Mouse (Mus musculus) bone marrow, adult 2 months (tissue): Measurements from ENCODE around the gene Ccdc8. TPM values are rescaled to one million over a fixed set of nuclear protein-coding genes. Genes with fewer than 3 reads are reported as not detected.

Experiments
- H3K27ac ChIP-seq: fragments of 200-500 bp; 2 replicates; pipeline ENCODE4 v1.5.1; 2012; ENCODE audit warnings: low read depth, mild to moderate bottlenecking, control low read depth, inconsistent platforms, low read length; ENCODE audit not compliant: control insufficient read depth, poor library complexity, insufficient read depth
- H3K4me1 ChIP-seq: fragments of 200-500 bp; 2 replicates; pipeline ENCODE4 v1.6.1; 2011; ENCODE audit warnings: low read length; ENCODE audit not compliant: control insufficient read depth, insufficient read depth
- H3K4me3 ChIP-seq: fragments of 200-500 bp; replicated peaks from 2 replicates; pipeline ENCODE3; 2011; ENCODE audit warnings: mild to moderate bottlenecking, low read depth, low read length, control low read depth; ENCODE audit not compliant: control insufficient read depth
- CTCF ChIP-seq: fragments of 200-500 bp; IDR thresholded peaks from 2 replicates; pipeline ENCODE4 v1.5.1; 2011; ENCODE audit warnings: low read length, control low read depth; ENCODE audit not compliant: control insufficient read depth, insufficient read depth
- POLR2A ChIP-seq: fragments of 200-500 bp; IDR thresholded peaks from 2 replicates; pipeline ENCODE4 v1.6.1; 2011; ENCODE audit warnings: low read depth, mild to moderate bottlenecking, control low read depth, low read length, borderline replicate concordance; ENCODE audit not compliant: control insufficient read depth
- WGBS: fragments of 180-500 bp; shearing (Covaris S2); methylation state at CpG from one replicate; pipeline ENCODE4 v1.1.7; 2018; 5-methylcytosine and 5-hydroxymethylcytosine counted together
- polyA plus RNA-seq: library from polyadenylated mRNA; stranded (reverse); fragments of >200 nt; gene quantifications from 2 replicates; pipeline ENCODE4 v1.2.4, GENCODE M21; 2011; ENCODE audit warnings: low replicate concordance; ENCODE audit not compliant: missing spikeins, insufficient read depth, insufficient read length

The Ccdc8 gene
- polyA plus RNA-seq, 1 experiment: 2.5 TPM

- peaks cover 7% of the 10 kb centered on the region for H3K4me1 ChIP-seq
- 64% methylated on average over 7 of the region's 7 CpGs for WGBS
- no peak overlapping the region for H3K27ac ChIP-seq
- TF ChIP-seq POLR2A (no peak), CTCF (no peak)
- no peak overlapping the region for H3K4me3 ChIP-seq
Observed at GRCm38 (mm10) chr7:17030239-17030638, 37.7 kb downstream of the Ccdc8 start.

GRCm38 (mm10) chr7:17038018-17038695 lies 45.6 kb downstream of the Ccdc8 start:
- 86% methylated on average over 9 of the region's 9 CpGs for WGBS
- TF ChIP-seq CTCF (no peak), POLR2A (no peak)
- Histone ChIP-seq H3K4me3 (no peak overlapping the region), H3K27ac (no peak overlapping the region), H3K4me1 (no peaks in the 10 kb centered on the region)

GRCm38 (mm10) chr7:17039373-17039772 lies 46.9 kb downstream of the Ccdc8 start:
- Histone ChIP-seq H3K4me3 (no peak overlapping the region), H3K4me1 (no peaks in the 10 kb centered on the region), H3K27ac (no peak overlapping the region)
- TF ChIP-seq CTCF (no peak), POLR2A (no peak)
- WGBS: 82% methylated on average over 7 of the region's 7 CpGs

- Histone ChIP-seq H3K4me3 (no peak overlapping the region), H3K27ac (no peak overlapping the region), H3K4me1 (no peaks in the 10 kb centered on the region)
- TF ChIP-seq CTCF (no peak), POLR2A (no peak)
- 66% methylated on average over 1 of the region's 1 CpGs for WGBS
Observed at GRCm38 (mm10) chr7:17045743-17046142, 53.2 kb downstream of the Ccdc8 start.

Other genes starting within 250 kb of the Ccdc8 start
- gene Slc1a5, start 211.4 kb upstream of the Ccdc8 start, polyA plus RNA-seq: 186 and 343 TPM in 2 replicates
- gene Strn4, start 176.8 kb upstream of the Ccdc8 start, polyA plus RNA-seq: 41.2 and 92.7 TPM in 2 replicates
- 4.7 and 7.2 TPM in 2 replicates for gene Fkrp, start 176.0 kb upstream of the Ccdc8 start, polyA plus RNA-seq
- gene Prkd2, start 149.8 kb upstream of the Ccdc8 start, polyA plus RNA-seq: 22.7 and 34.2 TPM in 2 replicates
- 0.54 and 1.7 TPM in 2 replicates for gene Dact3, start 117.4 kb upstream of the Ccdc8 start, polyA plus RNA-seq
- not detected in 2 replicates for gene Gng8, start 100.9 kb upstream of the Ccdc8 start, polyA plus RNA-seq
- 8.3 and 13.0 TPM in 2 replicates for gene Ptgir, start 86.2 kb upstream of the Ccdc8 start, polyA plus RNA-seq
- 307 and 376 TPM in 2 replicates for gene Calm3, start 68.6 kb upstream of the Ccdc8 start, polyA plus RNA-seq
- gene Pnmal2, start 48.0 kb upstream of the Ccdc8 start, polyA plus RNA-seq: not detected in 2 replicates
- not detected in 2 replicates for gene Pnmal1, start 33.0 kb upstream of the Ccdc8 start, polyA plus RNA-seq
- gene Gm42372, start 9.6 kb upstream of the Ccdc8 start, polyA plus RNA-seq: 0.77 and 1.9 TPM in 2 replicates
- 30.6 and 70.5 TPM in 2 replicates for gene Ppp5c, start 35.2 kb downstream of the Ccdc8 start, polyA plus RNA-seq
- gene Hif3a, start 69.7 kb downstream of the Ccdc8 start, polyA plus RNA-seq: 1.8 and 3.3 TPM in 2 replicates
- gene Psg16, start 81.3 kb downstream of the Ccdc8 start, polyA plus RNA-seq: 1.1 and 1.6 TPM in 2 replicates
- not detected in 2 replicates for gene Ceacam3, start 157.6 kb downstream of the Ccdc8 start, polyA plus RNA-seq
- not detected in 2 replicates for gene Psg29, start 210.8 kb downstream of the Ccdc8 start, polyA plus RNA-seq